Mouse (Mus musculus) forebrain, embryonic 11.5 days (tissue): ENCODE data around the gene Smap1. TPM values are rescaled to one million over a fixed set of nuclear protein-coding genes. Genes with fewer than 3 reads are reported as not detected.
A peak's percentile ranks its signal among the peaks of the same experiment; 100 is the strongest.

Experiments used
- ATAC-seq: fragments of 200-750 bp; cut with Nextera tagmentation; replicated peaks from 2 replicates; pipeline ENCODE4 v1.8.0; 2017; ENCODE audit warnings: moderate TSS enrichment; ENCODE audit not compliant: low FRiP score
- DNase-seq: peaks from one replicate; pipeline ENCODE4 v3.0.0-alpha.2; 2017; ENCODE audit warnings: low spot score
- H3K27ac ChIP-seq: fragments of 300-500 bp; sonication (generic); 2 replicates; pipeline ENCODE4 v1.5.1; 2014; ENCODE audit warnings: low read depth, low read length
- H3K27me3 ChIP-seq: fragments of 300-500 bp; sonication (generic); 2 replicates; pipeline ENCODE4 v1.6.1; 2014; ENCODE audit warnings: mild to moderate bottlenecking, low read length, mixed read lengths; ENCODE audit not compliant: control insufficient read depth, insufficient read depth
- H3K36me3 ChIP-seq: fragments of 300-500 bp; sonication (generic); 2 replicates; pipeline ENCODE4 v1.6.1; 2014; ENCODE audit warnings: mild to moderate bottlenecking, low read length, moderate library complexity, mixed read lengths; ENCODE audit not compliant: control insufficient read depth, insufficient read depth
- H3K4me1 ChIP-seq: fragments of 300-500 bp; sonication (generic); replicated peaks from 2 replicates; pipeline ENCODE4 v1.6.1; 2014; ENCODE audit warnings: low read length, mixed read lengths; ENCODE audit not compliant: control insufficient read depth, insufficient read depth
- H3K4me2 ChIP-seq: fragments of 300-500 bp; sonication (generic); 2 replicates; pipeline ENCODE4 v1.6.1; 2014; ENCODE audit warnings: low read depth, mild to moderate bottlenecking, low read length, moderate library complexity, mixed read lengths; ENCODE audit not compliant: severe bottlenecking
- H3K4me3 ChIP-seq: fragments of 300-500 bp; sonication (generic); 2 replicates; pipeline ENCODE4 v1.5.1; 2014; ENCODE audit warnings: low read depth, low read length
- H3K9ac ChIP-seq: fragments of 300-500 bp; sonication (generic); 2 replicates; pipeline ENCODE4 v1.6.1; 2014; ENCODE audit warnings: low read length
- H3K9me3 ChIP-seq: fragments of 300-500 bp; sonication (generic); 2 replicates; pipeline ENCODE4 v1.6.1; 2016; ENCODE audit warnings: low read length, mixed read lengths; ENCODE audit not compliant: control insufficient read depth
- WGBS: fragments of 180-500 bp; shearing (Covaris S2); extraction: QIAGEN DNeasy Blood & Tissue Kit; methylation state at CpG from one replicate; pipeline ENCODE4 v1.1.7; 2014; 5-methylcytosine and 5-hydroxymethylcytosine counted together
- polyA plus RNA-seq: library from polyadenylated mRNA; unstranded; fragments of >200 nt; fragmentation: Nextera tagmentation; extraction: Ambion mirVana; gene quantifications from 2 replicates; pipeline ENCODE4 v1.2.1, GENCODE M21; 2014

The Smap1 gene
- polyA plus RNA-seq, 1 experiment from 2014 or later: 55.0 TPM

DNA sequence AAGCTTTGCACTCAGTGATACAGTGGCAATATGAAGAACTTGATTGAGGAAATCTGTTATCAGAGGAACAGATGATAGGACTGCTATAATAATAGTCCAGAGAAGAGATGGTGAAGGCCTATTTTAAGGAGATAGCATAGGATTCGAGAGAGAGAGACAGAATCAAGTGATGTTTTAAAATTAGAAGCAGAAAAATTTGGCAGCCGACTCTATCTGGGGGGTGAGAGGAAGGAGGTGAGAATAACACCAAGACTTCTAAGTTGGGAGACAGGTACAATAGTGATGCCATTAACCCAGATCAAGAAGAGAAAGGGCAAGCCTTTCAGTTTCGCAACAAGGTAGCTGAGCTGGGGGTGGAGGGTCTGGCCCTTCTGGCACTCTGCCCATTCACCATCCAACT is 6.3 kb upstream of the Smap1 start:
- no peaks in the 10 kb centered on the region for H3K4me1 ChIP-seq
- H3K4me2 ChIP-seq: no peak overlapping the region
- H3K9me3 ChIP-seq: no peaks in the 10 kb centered on the region; the same call in 1 of the 2 replicates
- DNase-seq: no peak
- no peak for ATAC-seq
- H3K36me3 ChIP-seq: no peaks in the 10 kb centered on the region
- no peak overlapping the region for H3K4me3 ChIP-seq
- no peak overlapping the region for H3K9ac ChIP-seq
- no peaks in the 10 kb centered on the region for H3K27me3 ChIP-seq
- no peak overlapping the region for H3K27ac ChIP-seq
- 84% methylated on average over 3 of the region's 3 CpGs for WGBS

DNA sequence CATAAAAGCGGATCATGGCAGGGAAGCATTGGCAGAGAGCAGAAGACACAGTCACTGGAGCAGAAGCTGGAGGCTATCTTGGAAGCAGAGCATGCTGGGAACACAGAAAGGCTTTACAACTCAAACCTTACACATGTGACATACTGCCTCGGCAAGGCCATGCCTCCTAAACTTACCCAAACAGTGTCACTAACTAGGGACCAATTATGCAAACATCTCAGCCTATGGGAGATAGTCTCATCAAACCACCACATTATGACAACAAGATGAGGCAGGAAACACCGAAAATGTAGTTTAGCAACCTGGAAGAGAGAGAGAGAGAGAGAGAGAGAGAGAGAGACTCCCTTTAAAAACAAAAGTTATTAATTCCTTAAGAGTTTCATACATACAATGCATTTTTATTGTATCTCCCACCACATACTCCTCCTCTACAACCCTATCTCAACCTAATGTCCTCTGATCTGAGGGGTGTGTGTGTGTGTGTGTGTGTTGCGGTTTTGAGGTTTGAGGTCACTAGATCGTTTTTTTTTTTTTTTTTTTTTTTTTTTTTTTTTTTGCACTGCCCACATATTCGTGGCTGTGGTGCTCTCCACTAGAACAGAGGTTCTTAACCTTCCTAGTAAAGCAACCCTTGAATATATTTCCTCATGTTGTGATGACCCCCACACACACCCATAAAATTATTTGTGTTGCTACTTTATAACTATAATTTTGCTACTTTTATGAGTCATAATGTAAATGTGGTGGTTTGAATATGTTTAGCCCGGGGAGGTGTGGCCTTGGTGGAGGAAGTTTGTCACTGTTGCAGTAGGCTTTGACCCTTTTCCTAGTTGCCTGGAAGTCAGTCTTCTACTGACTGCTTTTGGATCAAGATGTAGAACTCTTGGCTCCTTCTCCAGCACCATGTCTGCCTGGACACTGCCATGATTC is 1.9 kb upstream of the Smap1 start:
- 90% methylated on average over 7 of the region's 7 CpGs for WGBS
- DNase-seq (no peak), ATAC-seq (no peak)
- Histone ChIP-seq H3K27me3 (no peaks in the 10 kb centered on the region), H3K4me3 (no peak overlapping the region), H3K9ac (no peak overlapping the region), H3K9me3 (no peaks in the 10 kb centered on the region; the same call in 1 of the 2 replicates), H3K36me3 (no peaks in the 10 kb centered on the region), H3K27ac (no peak overlapping the region), H3K4me2 (no peak overlapping the region), H3K4me1 (peaks cover 4% of the 10 kb centered on the region; the same call in 1 of the 2 replicates)

DNA sequence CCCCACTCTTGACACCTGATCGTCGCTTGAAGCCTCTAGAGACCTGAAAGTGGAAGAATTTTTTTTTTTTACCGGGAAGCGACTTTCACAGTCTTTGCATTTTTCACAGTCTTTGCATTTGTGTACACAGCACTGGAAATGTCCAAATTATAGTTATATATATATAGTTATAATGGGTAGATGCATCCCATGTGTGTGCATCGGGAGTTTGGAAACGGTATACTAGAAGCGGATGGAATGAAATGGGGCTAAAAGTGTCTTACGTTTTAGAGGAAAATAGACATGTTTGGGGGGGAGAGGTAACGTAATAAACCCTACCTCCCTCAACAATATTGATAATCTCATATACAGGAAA is 390 bp upstream of the Smap1 start:
- Histone ChIP-seq H3K27ac (no peak overlapping the region), H3K4me1 (peaks cover 4% of the 10 kb centered on the region; the same call in 1 of the 2 replicates), H3K4me3 (peak overlapping the region; percentile 90), H3K9me3 (no peaks in the 10 kb centered on the region; the same call in 1 of the 2 replicates), H3K4me2 (peak overlapping the region; percentile 70; the same call in 1 of the 2 replicates), H3K27me3 (no peaks in the 10 kb centered on the region), H3K9ac (peak overlapping the region; percentile 88), H3K36me3 (no peaks in the 10 kb centered on the region)
- WGBS: 28% methylated on average over 9 of the region's 9 CpGs
- ATAC-seq (no peak; the same call in 1 of the 2 replicates), DNase-seq (no peak)

- Histone ChIP-seq H3K9me3 (no peaks in the 10 kb centered on the region), H3K4me1 (peaks cover 4% of the 10 kb centered on the region; the same call in 1 of the 2 replicates), H3K36me3 (no peaks in the 10 kb centered on the region), H3K27ac (no peak overlapping the region), H3K4me2 (peak overlapping the region; percentile 24; the same call in 1 of the 2 replicates), H3K9ac (no peak overlapping the region; the same call in 1 of the 2 replicates), H3K4me3 (no peak overlapping the region), H3K27me3 (no peaks in the 10 kb centered on the region)
- WGBS: 20% methylated on average over 2 of the region's 2 CpGs
- peak; percentile 55 for DNase-seq
- no peak for ATAC-seq
These were observed 1.8 kb downstream of the Smap1 start for GRCm38 (mm10) chr1:23920275-23920674.

GRCm38 (mm10) chr1:23919086-23919485 is 3.0 kb downstream of the Smap1 start:
- no peak overlapping the region for H3K9ac ChIP-seq
- no peak for ATAC-seq
- DNase-seq: no peak
- H3K4me2 ChIP-seq: no peak overlapping the region
- H3K4me1 ChIP-seq: peaks cover 4% of the 10 kb centered on the region; the same call in 1 of the 2 replicates
- no peak overlapping the region for H3K27ac ChIP-seq
- H3K4me3 ChIP-seq: no peak overlapping the region
- no peaks in the 10 kb centered on the region for H3K27me3 ChIP-seq
- no peaks in the 10 kb centered on the region for H3K36me3 ChIP-seq
- WGBS: 90% methylated on average over 4 of the region's 4 CpGs
- no peaks in the 10 kb centered on the region for H3K9me3 ChIP-seq

GRCm38 (mm10) chr1:23915483-23915882 is 6.6 kb downstream of the Smap1 start:
- H3K4me3 ChIP-seq: no peak overlapping the region
- no peaks in the 10 kb centered on the region for H3K9me3 ChIP-seq
- no peak overlapping the region for H3K9ac ChIP-seq
- ATAC-seq (no peak), DNase-seq (no peak)
- WGBS: 94% methylated on average over 4 of the region's 4 CpGs
- no peaks in the 10 kb centered on the region for H3K27me3 ChIP-seq
- no peak overlapping the region for H3K27ac ChIP-seq
- H3K36me3 ChIP-seq: no peaks in the 10 kb centered on the region
- 0 out of 2 replicates have a peak, but pooled peaks cover 2% of the 10 kb centered on the region for H3K4me1 ChIP-seq
- no peak overlapping the region for H3K4me2 ChIP-seq

DNA sequence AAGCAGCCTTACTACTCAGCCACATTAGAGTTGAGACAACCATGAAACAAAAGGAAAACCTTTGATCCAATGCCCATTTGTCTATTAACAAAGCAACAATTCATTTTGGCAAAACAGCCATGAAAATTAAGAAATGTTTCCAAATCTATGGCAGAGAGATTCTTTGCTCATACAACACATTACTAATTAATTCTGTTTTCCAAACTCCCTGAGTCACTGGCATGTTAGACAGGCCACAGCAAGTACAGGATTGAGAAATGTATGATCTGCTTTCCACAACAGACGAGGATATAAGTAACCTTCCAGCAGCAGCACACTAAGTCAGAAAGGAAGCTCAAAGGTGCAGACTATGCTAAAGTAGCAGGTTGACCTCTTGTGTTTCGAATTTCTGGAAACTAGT is 9.1 kb downstream of the Smap1 start:
- WGBS: 68% methylated on average over 2 of the region's 2 CpGs
- no peaks in the 10 kb centered on the region for H3K9me3 ChIP-seq
- no peak overlapping the region for H3K4me2 ChIP-seq
- DNase-seq (no peak), ATAC-seq (no peak)
- no peak overlapping the region for H3K9ac ChIP-seq
- no peaks in the 10 kb centered on the region for H3K36me3 ChIP-seq
- no peak overlapping the region for H3K27ac ChIP-seq
- H3K4me1 ChIP-seq: no peaks in the 10 kb centered on the region
- no peak overlapping the region for H3K4me3 ChIP-seq
- H3K27me3 ChIP-seq: no peaks in the 10 kb centered on the region

DNA sequence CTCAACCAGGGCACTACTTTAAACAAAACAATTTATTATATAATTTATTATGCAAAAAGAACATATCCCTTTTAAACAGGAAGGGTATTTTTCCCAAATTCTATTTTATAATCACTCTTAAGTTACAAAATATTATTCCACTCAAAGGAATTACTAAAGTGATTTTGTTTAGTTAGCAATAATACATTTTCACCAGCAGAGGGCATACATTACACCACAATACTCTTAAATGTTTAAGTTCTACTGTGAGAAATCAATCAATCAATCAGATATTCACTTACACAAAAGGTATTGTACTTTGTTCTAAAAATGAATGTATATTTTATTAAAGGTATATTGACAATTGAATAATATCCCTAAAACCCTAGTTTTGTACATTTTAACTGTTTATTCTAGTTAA is 16.0 kb downstream of the Smap1 start:
- Histone ChIP-seq H3K4me1 (no peaks in the 10 kb centered on the region), H3K4me3 (no peak overlapping the region), H3K9me3 (no peaks in the 10 kb centered on the region), H3K4me2 (no peak overlapping the region), H3K27me3 (no peaks in the 10 kb centered on the region), H3K36me3 (no peaks in the 10 kb centered on the region), H3K27ac (no peak overlapping the region), H3K9ac (no peak overlapping the region)
- ATAC-seq: no peak
- DNase-seq: no peak

GRCm38 (mm10) chr1:23903340-23903739 is 18.8 kb downstream of the Smap1 start:
- Histone ChIP-seq H3K9ac (no peak overlapping the region), H3K4me1 (no peaks in the 10 kb centered on the region), H3K36me3 (no peaks in the 10 kb centered on the region), H3K4me2 (no peak overlapping the region), H3K4me3 (no peak overlapping the region), H3K27me3 (no peaks in the 10 kb centered on the region), H3K9me3 (no peaks in the 10 kb centered on the region), H3K27ac (no peak overlapping the region)
- no peak for DNase-seq
- WGBS: 89% methylated on average over 3 of the region's 3 CpGs
- no peak for ATAC-seq
